Mouse (Mus musculus) midbrain, postnatal 0 days (tissue): ENCODE results near the gene Gm20388. TPM values are rescaled to one million over a fixed set of nuclear protein-coding genes. Genes with fewer than 3 reads are reported as not detected.
A peak's percentile ranks its signal among the peaks of the same experiment; 100 is the strongest.

Experiments
- ATAC-seq: fragments of 200-750 bp; cut with Nextera tagmentation; 2 replicates; pipeline ENCODE4 v1.8.0; 2017; ENCODE audit warnings: moderate number of reproducible peaks, mild to moderate bottlenecking, moderate TSS enrichment, moderate library complexity; ENCODE audit not compliant: low FRiP score
- DNase-seq: peaks from one replicate; pipeline ENCODE4 v3.0.0-alpha.2; 2015; ENCODE audit warnings: low spot score
- H3K27ac ChIP-seq: fragments of 300-500 bp; sonication (generic); 2 replicates; pipeline ENCODE4 v1.5.1; 2014; ENCODE audit warnings: low read depth, mild to moderate bottlenecking, low read length, mixed read lengths
- H3K27me3 ChIP-seq: fragments of 300-500 bp; sonication (generic); 2 replicates; pipeline ENCODE4 v1.6.1; 2014; ENCODE audit warnings: low read length, control low read depth, mixed read lengths; ENCODE audit not compliant: insufficient read depth
- H3K36me3 ChIP-seq: fragments of 300-500 bp; sonication (generic); 2 replicates; pipeline ENCODE4 v1.6.1; 2014; ENCODE audit warnings: low read length, control low read depth, mixed read lengths; ENCODE audit not compliant: insufficient read depth
- H3K4me1 ChIP-seq: fragments of 300-500 bp; sonication (generic); 2 replicates; pipeline ENCODE4 v1.6.1; 2014; ENCODE audit warnings: mild to moderate bottlenecking, control low read depth, antibody characterized with exemption, low read length, mixed read lengths; ENCODE audit not compliant: insufficient read depth
- H3K4me2 ChIP-seq: fragments of 300-500 bp; sonication (generic); 2 replicates; pipeline ENCODE4 v1.6.1; 2014; ENCODE audit warnings: low read depth, mild to moderate bottlenecking, low read length, mixed read lengths; ENCODE audit not compliant: poor library complexity, severe bottlenecking
- H3K4me3 ChIP-seq: fragments of 300-500 bp; sonication (generic); 2 replicates; pipeline ENCODE4 v1.5.1; 2014; ENCODE audit warnings: low read depth, mild to moderate bottlenecking, low read length, moderate library complexity
- H3K9ac ChIP-seq: fragments of 300-500 bp; sonication (generic); replicated peaks from 2 replicates; pipeline ENCODE4 v1.6.1; 2014; ENCODE audit warnings: mild to moderate bottlenecking, low read length, moderate library complexity, mixed read lengths; ENCODE audit not compliant: poor library complexity, severe bottlenecking
- H3K9me3 ChIP-seq: fragments of 300-500 bp; sonication (generic); 2 replicates; pipeline ENCODE4 v1.6.1; 2016; ENCODE audit warnings: low read length, control low read depth
- CTCF ChIP-seq: IDR thresholded peaks from 2 replicates; pipeline ENCODE4 v1.5.1; 2016; ENCODE audit warnings: antibody characterized with exemption, mild to moderate bottlenecking
- WGBS: fragments of 180-500 bp; shearing (Covaris S2); extraction: QIAGEN DNeasy Blood & Tissue Kit; methylation state at CpG from one replicate; pipeline ENCODE4 v1.1.7; 2014; 5-methylcytosine and 5-hydroxymethylcytosine counted together
- polyA plus RNA-seq: library from polyadenylated mRNA; unstranded; fragments of >200 nt; fragmentation: Nextera tagmentation; extraction: Ambion mirVana; gene quantifications from 2 replicates; pipeline ENCODE4 v1.2.1, GENCODE M21; 2015
- total RNA-seq: library from RNA; depleted of rRNA; stranded (reverse); fragments of >200 nt; gene quantifications from 2 replicates; pipeline ENCODE4 v1.2.3, GENCODE M21; 2014

Gm20388 gene
- total and polyA plus RNA-seq, 2 experiments from 2014 or later, result 74.2 TPM; not detected in 1

DNA sequence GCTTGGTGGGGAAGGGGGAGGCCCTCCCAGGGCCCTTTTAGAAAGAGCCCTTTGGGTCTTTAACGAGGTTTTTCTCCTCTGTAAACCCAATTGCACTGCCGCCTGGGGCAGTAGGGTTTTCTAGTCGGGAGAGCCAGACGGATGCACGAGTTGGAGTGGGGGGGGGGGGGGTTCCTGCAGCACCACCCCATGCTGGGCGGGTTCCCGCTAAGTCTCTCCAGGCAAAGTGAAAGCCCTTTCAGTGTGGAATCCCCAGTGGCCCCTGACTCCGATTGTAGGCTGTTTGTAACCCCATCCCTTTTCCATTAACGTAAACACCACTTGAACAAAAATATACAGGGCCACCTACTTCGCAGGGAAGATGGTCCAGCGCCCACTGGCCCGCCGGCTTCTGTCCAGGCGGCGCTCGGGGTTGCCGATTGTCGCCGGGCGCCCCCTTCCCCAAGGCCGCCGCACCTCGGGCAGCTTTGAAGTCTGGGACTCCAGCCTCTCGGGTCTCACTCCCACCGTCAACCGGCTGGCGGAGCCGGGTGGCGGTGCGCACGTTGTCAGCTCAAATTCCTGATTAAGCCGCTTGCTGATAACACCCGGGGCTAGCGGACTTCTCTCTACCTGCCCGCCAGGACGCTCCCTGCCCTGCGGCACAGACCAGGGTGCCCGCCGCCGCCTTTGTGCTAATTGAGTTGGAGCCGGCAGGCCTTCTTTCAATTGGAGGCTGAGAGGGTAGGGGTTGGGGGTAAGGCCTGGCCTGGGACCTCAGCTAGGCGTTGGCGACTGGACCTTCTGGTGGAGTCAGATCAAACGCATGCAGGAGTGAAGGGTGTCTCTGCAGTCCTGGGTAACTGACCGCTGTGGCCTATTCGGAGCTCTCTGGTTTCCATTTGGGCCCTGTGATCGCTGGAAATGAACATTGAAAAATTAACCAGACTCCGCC lies 1162.8 kb downstream of the Gm20388 start:
- Histone ChIP-seq H3K9ac (no peak overlapping the region), H3K4me3 (0 out of 2 replicates have a peak overlapping the region, but pooled peaks have one; percentile 2), H3K27me3 (peaks cover 82% of the 10 kb centered on the region), H3K36me3 (no peaks in the 10 kb centered on the region), H3K4me1 (no peaks in the 10 kb centered on the region), H3K9me3 (no peaks in the 10 kb centered on the region), H3K4me2 (0 out of 2 replicates have a peak overlapping the region, but pooled peaks have one; percentile 10), H3K27ac (no peak overlapping the region)
- ATAC-seq (no peak), DNase-seq (no peak)
- WGBS, result under 1% methylated on average over 48 of the region's 48 CpGs
- TF ChIP-seq CTCF, result no peak

- Histone ChIP-seq H3K4me1 (no peaks in the 10 kb centered on the region), H3K9me3 (no peaks in the 10 kb centered on the region), H3K36me3 (no peaks in the 10 kb centered on the region), H3K27me3 (peaks cover 88% of the 10 kb centered on the region), H3K4me2 (no peak overlapping the region), H3K4me3 (no peak overlapping the region), H3K27ac (no peak overlapping the region), H3K9ac (no peak overlapping the region)
- DNase-seq (no peak), ATAC-seq (no peak)
- TF ChIP-seq CTCF, result no peak
- under 1% methylated on average over 15 of the region's 15 CpGs for WGBS
Observed at GRCm38 (mm10) chr8:121074108-121074847, 1163.6 kb downstream of the Gm20388 start.

DNA sequence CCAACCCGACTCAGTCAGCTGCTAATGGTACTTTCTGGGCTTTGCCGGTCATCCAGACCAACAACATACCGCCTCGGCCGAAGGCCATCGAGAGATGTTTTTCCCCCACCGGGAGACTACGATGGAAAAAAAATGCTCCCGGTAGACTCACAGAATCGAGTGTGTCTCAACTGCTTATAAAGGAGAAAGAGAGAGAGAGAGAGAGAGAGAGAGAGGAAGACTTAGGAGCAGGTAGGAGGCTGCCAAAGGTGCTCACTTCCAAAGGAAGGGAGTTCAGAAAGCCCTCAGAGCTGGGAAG lies 1164.2 kb downstream of the Gm20388 start:
- no peaks in the 10 kb centered on the region for H3K4me1 ChIP-seq
- H3K9ac ChIP-seq, result no peak overlapping the region
- peaks cover 89% of the 10 kb centered on the region for H3K27me3 ChIP-seq
- TF ChIP-seq CTCF, result no peak
- 2% methylated on average over 10 of the region's 10 CpGs for WGBS
- ATAC-seq (no peak), DNase-seq (no peak)
- H3K4me2 ChIP-seq, result no peak overlapping the region
- H3K36me3 ChIP-seq, result no peaks in the 10 kb centered on the region
- H3K27ac ChIP-seq, result no peak overlapping the region
- H3K9me3 ChIP-seq, result no peaks in the 10 kb centered on the region
- H3K4me3 ChIP-seq, result no peak overlapping the region

DNA sequence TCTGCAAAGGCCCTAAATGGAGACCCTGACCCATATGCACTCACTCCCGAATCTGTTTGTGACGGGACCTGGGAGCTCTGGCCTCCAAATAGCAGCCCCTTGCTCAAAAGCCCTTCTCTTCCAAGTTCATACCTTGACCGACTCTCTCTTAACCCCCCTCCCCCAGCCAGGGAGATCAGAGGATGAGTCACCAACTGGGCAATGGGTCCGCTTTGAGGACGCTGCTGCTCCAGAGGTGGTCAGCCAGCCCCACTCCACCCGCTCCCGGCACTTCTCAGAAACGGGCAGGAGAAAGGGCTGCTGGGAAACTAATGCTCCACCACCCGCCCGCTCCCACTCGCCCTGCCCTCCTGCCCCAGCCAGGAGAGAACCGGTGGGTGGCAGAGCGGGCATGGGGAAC lies 1165.3 kb downstream of the Gm20388 start:
- no peak overlapping the region for H3K27ac ChIP-seq
- no peaks in the 10 kb centered on the region for H3K4me1 ChIP-seq
- WGBS, result 2% methylated on average over 13 of the region's 13 CpGs
- no peaks in the 10 kb centered on the region for H3K36me3 ChIP-seq
- H3K9me3 ChIP-seq, result no peaks in the 10 kb centered on the region
- H3K4me3 ChIP-seq, result no peak overlapping the region
- H3K4me2 ChIP-seq, result no peak overlapping the region
- DNase-seq (no peak), ATAC-seq (no peak)
- no peak overlapping the region for H3K9ac ChIP-seq
- H3K27me3 ChIP-seq, result peaks cover 89% of the 10 kb centered on the region
- TF ChIP-seq CTCF, result no peak

DNA sequence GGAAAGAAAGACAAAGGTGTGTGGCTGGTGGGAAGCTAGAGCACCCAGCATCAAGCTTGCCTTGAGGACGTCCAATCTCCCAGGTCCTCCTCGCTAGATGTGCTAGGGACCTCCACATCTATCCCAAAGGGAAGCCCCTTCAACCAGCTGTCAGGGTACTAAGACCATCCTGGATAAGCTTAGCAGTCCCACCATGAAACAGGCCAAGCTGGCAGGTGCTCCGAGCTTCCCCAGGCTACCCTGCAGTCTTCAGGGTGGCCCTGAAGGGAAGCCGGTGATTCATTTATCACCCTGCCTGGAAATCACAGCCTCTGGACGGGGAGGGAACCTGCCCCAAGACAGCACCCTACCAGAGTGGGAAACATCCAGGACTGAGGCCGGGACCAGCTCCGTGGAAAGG lies 1165.9 kb downstream of the Gm20388 start:
- Histone ChIP-seq H3K27me3 (peaks cover 89% of the 10 kb centered on the region), H3K4me1 (no peaks in the 10 kb centered on the region), H3K4me2 (no peak overlapping the region), H3K9ac (no peak overlapping the region), H3K27ac (no peak overlapping the region), H3K4me3 (no peak overlapping the region), H3K9me3 (no peaks in the 10 kb centered on the region), H3K36me3 (no peaks in the 10 kb centered on the region)
- 7% methylated on average over 7 of the region's 7 CpGs for WGBS
- ATAC-seq (no peak), DNase-seq (no peak)
- TF ChIP-seq CTCF, result no peak

DNA sequence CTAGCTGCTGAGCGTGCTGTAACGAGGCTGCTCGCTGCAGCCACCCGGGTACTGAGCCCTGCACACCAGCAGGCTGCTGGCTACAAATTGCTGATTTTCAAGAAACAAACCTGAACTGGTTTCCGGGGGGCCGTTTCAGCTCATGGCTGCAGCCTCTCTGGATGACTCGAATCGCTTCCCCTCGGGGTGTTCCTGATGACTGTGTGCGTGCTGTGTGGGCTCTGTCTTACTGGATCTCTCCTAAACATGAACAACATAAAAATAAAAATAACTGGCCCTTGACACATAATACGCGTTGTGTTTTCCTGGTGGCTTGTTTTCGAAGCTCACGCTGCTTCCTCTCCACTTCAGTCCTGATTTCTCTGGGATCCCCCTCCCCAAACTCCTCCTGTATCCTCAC lies 1168.1 kb downstream of the Gm20388 start:
- Histone ChIP-seq H3K27me3 (peaks cover 92% of the 10 kb centered on the region), H3K27ac (no peak overlapping the region), H3K4me1 (no peaks in the 10 kb centered on the region), H3K9me3 (no peaks in the 10 kb centered on the region), H3K9ac (no peak overlapping the region), H3K4me2 (no peak overlapping the region), H3K4me3 (no peak overlapping the region), H3K36me3 (no peaks in the 10 kb centered on the region)
- 2% methylated on average over 14 of the region's 14 CpGs for WGBS
- no peak for ATAC-seq
- no peak for DNase-seq
- TF ChIP-seq CTCF, result no peak
